Mouse (Mus musculus) right cerebral cortex, postnatal 36 days (tissue): Measurements from ENCODE around the gene Tbce.
"Not testable (repeated sequence)": the region's sequence is repeated elsewhere in the genome, so short reads cannot be mapped to it uniquely, and the experiment has no call there.

Experiments used
- DNase-seq, 2 experiments: peaks; one replicate each; pipeline ENCODE4 v3.0.0; 2022; ENCODE audit warnings: low spot score in 2 of 2, mixed read lengths in 1 of 2

Gene Tbce

GRCm38 (mm10) chr13:14034073-14034348 lies 5.4 kb downstream of the Tbce start:
- DNase-seq: no peak

DNA sequence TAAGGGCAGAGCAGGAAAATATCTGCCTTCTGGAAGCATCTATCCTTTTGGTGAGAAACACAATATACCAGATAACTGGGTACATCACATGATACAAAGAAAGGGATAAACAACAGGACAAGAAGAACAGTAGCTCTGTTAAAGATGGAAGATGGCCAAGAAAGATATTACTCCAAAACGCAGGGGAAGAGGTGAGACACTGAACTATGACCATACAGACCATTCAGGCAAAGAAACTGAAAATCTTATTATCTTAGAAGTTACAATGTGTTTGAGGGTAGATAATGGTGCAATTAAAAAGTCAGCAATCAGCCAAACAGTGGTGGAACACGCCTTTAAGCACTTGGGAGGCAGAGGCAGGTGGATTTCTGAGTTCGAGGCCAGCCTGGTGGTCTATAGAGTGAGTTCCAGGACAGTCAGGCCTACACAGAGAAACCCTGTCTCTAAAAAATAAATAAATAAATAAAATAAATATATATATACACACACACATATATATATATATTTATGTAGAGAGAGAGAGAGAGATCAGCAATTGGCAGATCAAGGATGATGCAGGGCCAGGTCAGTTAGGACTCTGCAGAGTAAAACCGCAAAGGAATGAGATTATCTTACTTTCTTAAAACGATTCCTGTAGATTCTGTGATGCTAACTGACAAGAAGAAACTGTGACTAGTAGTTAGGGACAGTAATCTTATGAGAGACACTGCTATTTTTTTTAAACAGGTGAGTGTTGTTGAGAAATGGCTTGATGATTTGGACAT lies 5.9 kb downstream of the Tbce start:
- no peak for DNase-seq

- DNase-seq: no peak
These were observed 13.2 kb downstream of the Tbce start for GRCm38 (mm10) chr13:14026154-14026820.

DNA sequence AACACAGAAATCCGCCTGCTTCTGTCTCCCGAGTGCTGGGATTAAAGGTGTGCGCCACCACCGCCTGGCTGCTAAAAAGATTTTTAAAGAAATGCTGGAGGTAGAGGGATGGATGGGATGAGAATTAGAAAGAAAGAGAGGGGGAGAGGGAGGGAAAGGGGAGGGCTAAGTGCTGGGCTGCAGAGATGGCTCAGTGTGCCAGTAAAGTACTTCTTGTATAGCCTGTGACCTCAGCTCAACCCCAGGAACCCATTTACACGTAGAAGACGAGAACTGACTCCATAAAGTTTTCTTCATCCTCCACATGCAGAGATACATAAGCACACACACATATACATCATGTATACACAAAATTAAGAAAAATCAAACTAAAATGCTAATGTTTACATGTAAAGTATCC lies 13.9 kb downstream of the Tbce start:
- DNase-seq: no peak

DNA sequence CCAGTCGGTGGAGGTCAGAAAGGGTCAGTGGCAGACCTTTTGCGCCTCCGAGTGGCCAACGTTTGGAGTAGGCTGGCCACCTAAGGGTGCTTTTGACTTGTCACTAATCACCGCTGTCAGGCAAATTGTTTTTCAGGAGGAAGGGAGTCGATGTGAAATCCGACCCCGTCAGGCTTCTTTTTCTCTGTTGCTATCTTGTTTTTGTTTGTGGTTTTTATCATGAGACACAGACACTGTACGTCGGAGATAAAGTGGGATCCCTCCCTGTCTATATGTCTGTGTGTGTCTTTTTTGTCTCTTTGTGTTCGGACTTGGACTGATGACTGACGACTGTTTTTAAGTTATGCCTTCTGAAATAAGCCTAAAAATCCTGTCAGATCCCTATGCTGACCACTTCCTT lies 18.0 kb downstream of the Tbce start:
- not testable (repeated sequence) for DNase-seq

- no peak for DNase-seq
These were observed 20.6 kb downstream of the Tbce start for GRCm38 (mm10) chr13:14018852-14019251.

DNA sequence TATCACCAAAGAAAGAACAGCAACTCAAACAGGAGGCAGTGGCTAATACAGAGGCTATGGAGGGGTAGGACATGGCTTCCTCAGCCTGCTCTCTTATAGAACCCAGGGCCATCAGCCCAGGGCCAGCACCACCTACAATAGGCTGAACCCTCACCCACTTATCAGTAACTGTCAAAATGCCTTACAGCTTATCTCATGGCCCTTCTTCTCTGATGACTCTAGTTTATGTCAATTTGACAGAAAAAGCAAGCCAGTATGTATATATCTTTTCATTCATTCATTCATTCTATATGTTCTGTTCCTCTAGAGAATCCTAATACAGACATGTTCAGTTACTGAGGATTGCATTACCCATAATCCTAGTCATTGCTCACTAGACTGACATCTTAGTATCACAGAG lies 21.2 kb downstream of the Tbce start:
- DNase-seq: no peak

GRCm38 (mm10) chr13:14015609-14016008 lies 23.8 kb downstream of the Tbce start:
- no peak for DNase-seq

- no peak for DNase-seq
These were observed 24.9 kb downstream of the Tbce start for GRCm38 (mm10) chr13:14014540-14014939.

DNA sequence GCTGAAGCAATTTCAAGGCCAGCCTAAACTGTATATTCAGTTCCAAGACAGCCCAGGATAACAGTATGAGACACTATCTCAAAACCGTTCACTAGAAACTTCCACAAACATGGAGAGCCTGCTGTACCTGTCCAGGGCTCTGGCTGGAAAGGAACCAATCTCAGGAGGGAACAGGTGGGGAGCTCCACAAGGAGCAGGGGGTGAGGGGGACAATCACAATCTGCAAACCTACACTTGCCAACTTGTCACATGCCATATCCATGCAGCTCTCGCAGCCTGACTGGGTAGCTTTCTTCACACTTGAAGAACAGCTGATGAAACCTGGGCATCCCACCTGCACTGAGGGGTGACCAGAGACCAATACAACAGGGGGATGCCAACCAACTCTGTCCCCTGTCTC lies 25.4 kb downstream of the Tbce start:
- no peak for DNase-seq

- DNase-seq: no peak
These were observed 27.9 kb downstream of the Tbce start for GRCm38 (mm10) chr13:14011454-14011995.

- DNase-seq: peak in 1 of 2 experiments; percentile 21
These were observed 33.4 kb downstream of the Tbce start for GRCm38 (mm10) chr13:14006056-14006455.

DNA sequence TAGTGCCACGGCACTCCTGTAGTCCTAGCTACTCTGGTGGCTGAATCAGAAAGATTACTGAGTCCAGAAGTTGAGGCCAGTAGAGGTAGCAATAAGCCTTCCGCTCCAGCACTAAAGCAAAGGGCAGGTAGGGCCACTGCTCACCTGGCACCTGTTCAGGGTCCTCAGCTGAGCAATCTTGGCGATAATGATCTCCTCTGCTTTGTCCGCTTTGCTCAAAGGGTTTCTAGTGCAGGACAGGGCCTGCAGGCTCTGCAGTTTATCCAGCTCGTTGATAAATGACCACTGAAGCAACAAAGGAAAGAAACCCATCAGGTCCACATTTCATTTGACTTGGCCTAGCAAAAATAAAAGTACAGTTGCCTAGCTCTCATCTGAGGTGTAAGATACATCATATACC lies 34.4 kb downstream of the Tbce start:
- DNase-seq: no peak

GRCm38 (mm10) chr13:14004086-14004485 lies 35.4 kb downstream of the Tbce start:
- DNase-seq: no peak

GRCm38 (mm10) chr13:14002706-14003105 lies 36.7 kb downstream of the Tbce start:
- DNase-seq: no peak

- DNase-seq: no peak
These were observed 42.0 kb downstream of the Tbce start for GRCm38 (mm10) chr13:13997476-13997875.

GRCm38 (mm10) chr13:13995046-13995445 lies 44.4 kb downstream of the Tbce start:
- no peak for DNase-seq

DNA sequence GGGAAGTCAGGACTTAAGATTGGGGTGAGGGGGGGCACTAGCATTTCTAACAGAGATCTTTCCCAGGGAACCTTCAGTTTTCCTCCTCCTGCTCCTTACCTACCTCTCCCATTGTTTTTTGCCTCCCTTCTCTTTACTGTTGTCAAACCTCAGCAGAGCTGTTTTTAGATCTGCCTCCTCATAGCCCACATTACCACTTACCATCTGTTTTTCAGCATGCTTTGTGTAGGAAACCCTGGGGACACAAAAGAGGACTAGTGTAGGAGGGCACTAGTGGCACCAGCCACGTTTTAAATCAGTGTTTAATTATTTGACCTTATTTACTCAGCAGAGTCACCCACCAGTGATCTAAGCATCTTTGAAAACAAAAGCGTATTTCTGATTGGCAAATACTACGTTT lies 46.4 kb downstream of the Tbce start:
- DNase-seq: peak in 1 of 2 experiments; percentile 39

DNA sequence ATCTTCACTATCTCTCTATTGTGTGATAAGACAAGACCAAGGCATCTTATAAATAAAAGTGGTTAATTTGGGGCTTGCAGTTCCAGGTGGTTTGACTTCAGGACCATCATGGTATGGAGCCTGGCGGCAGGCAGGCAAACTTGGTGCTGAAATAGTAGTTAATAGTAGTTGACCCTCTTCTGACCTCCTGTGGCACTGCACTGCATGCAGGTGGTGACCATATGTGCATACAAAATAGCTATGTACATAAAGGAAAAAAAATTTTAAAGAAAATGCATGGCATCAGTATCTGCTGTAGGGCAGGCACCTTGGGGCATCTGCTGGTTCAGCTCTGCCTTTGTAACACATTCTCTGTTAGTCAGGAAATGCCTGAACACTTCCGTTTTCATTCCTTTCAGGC lies 49.0 kb downstream of the Tbce start:
- DNase-seq: no peak

DNA sequence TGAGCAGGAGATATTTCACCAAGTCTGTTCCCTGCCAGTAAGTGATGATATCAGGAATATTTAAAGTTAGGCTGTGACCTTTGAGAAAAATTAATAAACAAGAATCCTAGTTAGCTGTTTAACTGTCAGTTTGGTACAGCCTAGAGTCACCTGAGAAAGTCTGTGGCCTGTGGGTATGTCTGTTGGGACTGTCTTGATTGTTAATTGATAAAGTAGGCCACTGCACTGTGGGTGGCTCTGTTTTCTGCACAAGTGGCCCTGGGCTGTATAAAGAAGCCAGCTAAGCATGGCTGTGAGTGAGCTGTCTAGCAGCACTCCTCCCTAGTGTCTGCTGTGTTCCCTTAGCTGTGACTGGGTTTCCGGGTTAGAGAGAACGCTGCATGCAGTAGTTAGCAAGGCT lies 50.3 kb downstream of the Tbce start:
- DNase-seq: no peak

DNA sequence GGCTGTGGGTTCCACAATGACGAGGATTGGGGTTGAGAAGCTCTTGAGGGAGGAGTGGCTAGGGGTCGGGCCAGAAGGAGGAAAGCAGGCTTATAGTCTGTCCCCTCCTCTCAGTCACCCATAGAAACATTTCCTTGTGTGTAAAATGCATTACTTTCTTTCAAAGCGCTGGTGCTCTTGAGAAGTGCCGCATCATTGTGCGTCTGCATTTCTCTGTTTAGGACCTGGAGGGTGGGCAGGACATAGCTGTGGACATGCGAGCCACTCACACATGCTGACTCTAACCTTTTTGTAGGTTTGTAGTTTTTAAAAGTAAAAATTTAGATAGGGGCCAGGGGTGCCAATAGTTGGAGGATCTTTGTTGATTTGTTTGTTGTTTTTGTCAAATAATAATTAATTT lies 55.9 kb downstream of the Tbce start:
- no peak for DNase-seq

DNA sequence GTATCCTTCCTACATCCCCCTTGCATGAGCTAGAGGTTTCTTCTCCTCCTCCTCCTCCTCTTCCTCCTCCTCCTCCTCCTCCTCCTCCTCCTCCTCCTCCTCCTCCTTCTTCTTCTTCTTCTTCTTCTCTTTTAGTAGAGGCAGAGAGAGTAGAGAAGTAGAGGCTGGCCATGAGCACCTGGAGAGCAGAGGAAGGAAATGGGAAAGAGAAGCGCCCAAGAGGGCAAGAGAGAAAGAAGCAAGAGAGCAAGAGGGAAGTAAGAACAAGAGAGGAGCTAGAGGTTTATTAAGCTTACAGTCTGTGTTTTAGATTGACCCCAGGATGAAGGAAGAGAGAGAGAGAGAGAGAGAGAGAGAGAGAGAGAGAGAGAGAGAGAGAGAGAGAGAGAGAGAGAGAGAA lies 57.6 kb downstream of the Tbce start:
- not testable (repeated sequence) for DNase-seq

GRCm38 (mm10) chr13:13969796-13970195 lies 69.6 kb downstream of the Tbce start:
- no peak for DNase-seq
